Mouse (Mus musculus) left cerebral cortex, adult 9 months (tissue): ENCODE data around the gene Cd3g.
"Not testable (repeated sequence)": the region's sequence is repeated elsewhere in the genome, so short reads cannot be mapped to it uniquely, and the experiment has no call there.

Experiments
- DNase-seq, 2 experiments: peaks; one replicate each; pipeline ENCODE4 v3.0.0; 2022; ENCODE audit warnings: low spot score in 2 of 2

Gene Cd3g

GRCm38 (mm10) chr9:44986242-44986781 is 6.1 kb upstream of the Cd3g start:
- no peak for DNase-seq

- no peak for DNase-seq
These were observed 5.5 kb upstream of the Cd3g start for GRCm38 (mm10) chr9:44985721-44986161.

- no peak for DNase-seq
These were observed 2.8 kb upstream of the Cd3g start for GRCm38 (mm10) chr9:44983001-44983400.

GRCm38 (mm10) chr9:44982531-44982930 is 2.3 kb upstream of the Cd3g start:
- no peak for DNase-seq

GRCm38 (mm10) chr9:44982081-44982480 is 1.9 kb upstream of the Cd3g start:
- DNase-seq = no peak

- no peak for DNase-seq
These were observed 1.4 kb upstream of the Cd3g start, which contains the start of gene Cd3d for GRCm38 (mm10) chr9:44981676-44982075. Cd3d (plus strand) TSS chr9:44981786.

GRCm38 (mm10) chr9:44981104-44981503 is 873 bp upstream of the Cd3g start:
- no peak for DNase-seq

- DNase-seq = no peak
These were observed 425 bp downstream of the Cd3g start for GRCm38 (mm10) chr9:44979806-44980205.

- no peak for DNase-seq
These were observed 2.4 kb downstream of the Cd3g start for GRCm38 (mm10) chr9:44977813-44978212.

GRCm38 (mm10) chr9:44969450-44969849 is 10.8 kb downstream of the Cd3g start:
- DNase-seq = no peak

- DNase-seq = not testable (repeated sequence)
These were observed 12.5 kb downstream of the Cd3g start for GRCm38 (mm10) chr9:44967763-44968162.

- peak; percentile 33 to 65 for DNase-seq
These were observed 13.4 kb downstream of the Cd3g start for GRCm38 (mm10) chr9:44966815-44967242.

GRCm38 (mm10) chr9:44965833-44966466 is 14.3 kb downstream of the Cd3g start:
- peak in 1 of 2 experiments; percentile 18 for DNase-seq

GRCm38 (mm10) chr9:44965126-44965832 is 15.0 kb downstream of the Cd3g start, which contains the start of gene Ube4a:
Ube4a (minus strand) TSS chr9:44965600.
- DNase-seq = peak; percentile 94 to 99

GRCm38 (mm10) chr9:44954432-44954831 is 25.8 kb downstream of the Cd3g start:
- DNase-seq = no peak

- DNase-seq = no peak
These were observed 32.4 kb downstream of the Cd3g start for GRCm38 (mm10) chr9:44947836-44948235.

- DNase-seq = no peak
These were observed 34.0 kb downstream of the Cd3g start for GRCm38 (mm10) chr9:44946185-44946695.

- no peak for DNase-seq
These were observed 37.8 kb downstream of the Cd3g start for GRCm38 (mm10) chr9:44942421-44942820.

- no peak for DNase-seq
These were observed 38.5 kb downstream of the Cd3g start for GRCm38 (mm10) chr9:44941756-44942155.

- DNase-seq = no peak
These were observed 58.7 kb downstream of the Cd3g start for GRCm38 (mm10) chr9:44921543-44921942.

GRCm38 (mm10) chr9:44921123-44921468 is 59.1 kb downstream of the Cd3g start:
- no peak for DNase-seq

- peak; percentile 80 to 91 for DNase-seq
These were observed 59.7 kb downstream of the Cd3g start, which contains the start of gene Atp5l for GRCm38 (mm10) chr9:44920374-44921122. Atp5l (minus strand) TSS chr9:44920742.
